ENCODE assay signal across 23 mouse cellular contexts in the genomic region with DNA sequence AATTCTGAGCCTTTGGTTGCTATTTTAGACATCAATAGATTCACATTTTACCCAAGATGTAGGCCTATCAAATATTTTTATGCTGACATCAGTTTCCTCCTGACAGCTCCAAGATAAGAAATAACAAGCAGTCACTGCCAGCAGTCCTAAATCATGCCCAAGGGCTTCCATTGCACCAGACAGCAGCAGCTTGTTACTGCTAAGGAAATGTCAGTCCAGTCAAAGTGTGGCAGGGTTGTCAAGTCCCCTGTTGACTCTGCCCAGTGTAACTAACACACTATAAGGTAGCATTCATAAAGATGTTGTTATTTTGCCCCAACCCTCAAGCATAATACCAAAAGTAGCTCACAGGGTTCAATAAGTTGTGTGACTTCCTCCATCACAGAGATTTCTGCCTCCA.
DNase-seq lines count a peak whose midpoint lies in the region; ATAC-seq and TF ChIP-seq lines count a peak whose summit lies in the region.
"Had no signal": no experiment of that assay in that cellular context is flagged by ENCODE, and none has a peak within 500 bp of the region (broad histone marks: within the 10 kb centered on the region; RNA-seq: fewer than 3 reads in every experiment).

No protein-coding gene starts in this region.

- no peaks in the 10 kb centered on the region for H3K9me3 ChIP-seq in kidney, postnatal 0 days (replicated peaks; ENCODE audit: low read length)
- H3K9me3 ChIP-seq in midbrain, embryonic 16.5 days (replicated peaks; ENCODE audit: control insufficient read depth, low read length, poor library complexity, severe bottlenecking), result no peaks in the 10 kb centered on the region
- H3K9me3 ChIP-seq in midbrain, embryonic 11.5 days (ENCODE audit: control insufficient read depth, low read length), result no peaks in the 10 kb centered on the region
- no peaks in the 10 kb centered on the region for H3K9me3 ChIP-seq in heart, embryonic 11.5 days (replicated peaks; ENCODE audit: control insufficient read depth, low read length)
- H3K9me3 ChIP-seq: embryonic facial prominence, embryonic 15.5 days; forebrain, embryonic 10.5 days; hindbrain, embryonic 13.5 days had no signal

- no peak for TF ChIP-seq POLR2A in brain, embryonic 14.5 days (IDR thresholded peaks at IDR 0.05; ENCODE audit: borderline replicate concordance, extremely low read depth, insufficient read depth, insufficient read length, poor library complexity, severe bottlenecking)

- H3K36me3 ChIP-seq in kidney, postnatal 0 days (ENCODE audit: insufficient read depth, low read length), result no peaks in the 10 kb centered on the region
- H3K36me3 ChIP-seq in midbrain, embryonic 16.5 days (ENCODE audit: control insufficient read depth, insufficient read depth, low read length), result no peaks in the 10 kb centered on the region
- no peaks in the 10 kb centered on the region for H3K36me3 ChIP-seq in midbrain, embryonic 11.5 days (ENCODE audit: control insufficient read depth, insufficient read depth, low read length)
- H3K36me3 ChIP-seq in heart, embryonic 11.5 days (ENCODE audit: control insufficient read depth, insufficient read depth, low read length), result no peaks in the 10 kb centered on the region
- H3K36me3 ChIP-seq: embryonic facial prominence, embryonic 15.5 days; forebrain, embryonic 10.5 days; hindbrain, embryonic 13.5 days had no signal

- no peak overlapping the region for H3K4me3 ChIP-seq in kidney, postnatal 0 days (replicated peaks; ENCODE audit: low read depth, low read length)
- no peak overlapping the region for H3K4me3 ChIP-seq in midbrain, embryonic 16.5 days (ENCODE audit: low read depth, low read length)
- H3K4me3 ChIP-seq in midbrain, embryonic 11.5 days (ENCODE audit: low read depth, low read length), result no peak overlapping the region
- H3K4me3 ChIP-seq in heart, embryonic 11.5 days (ENCODE audit: low read depth, low read length), result no peak overlapping the region
- H3K4me3 ChIP-seq: embryonic facial prominence, embryonic 15.5 days; erythroblast, embryonic 14.5 days; forebrain, embryonic 10.5 days; hindbrain, embryonic 13.5 days had no signal

- no peak overlapping the region for H3K4me2 ChIP-seq in kidney, postnatal 0 days (ENCODE audit: low read length)
- H3K4me2 ChIP-seq in midbrain, embryonic 16.5 days (ENCODE audit: low read length), result no peak overlapping the region
- no peak overlapping the region for H3K4me2 ChIP-seq in midbrain, embryonic 11.5 days
- no peak overlapping the region for H3K4me2 ChIP-seq in heart, embryonic 11.5 days
- H3K4me2 ChIP-seq: embryonic facial prominence, embryonic 15.5 days; hindbrain, embryonic 13.5 days had no signal

- no peak for ATAC-seq in kidney, postnatal 0 days (replicated peaks; ENCODE audit: low FRiP score, low read depth)
- ATAC-seq in midbrain, embryonic 16.5 days, result peak; percentile 62; the same call in 1 of the 2 replicates
- no peak for ATAC-seq in midbrain, embryonic 11.5 days (ENCODE audit: low FRiP score)
- ATAC-seq in heart, embryonic 11.5 days (replicated peaks; ENCODE audit: insufficient number of reproducible peaks, low FRiP score, low TSS enrichment), result no peak
- ATAC-seq: activated CD4-positive, CD25-positive, alpha-beta regulatory T cell, adult 4 months; forebrain, embryonic 14.5 days; hindbrain, postnatal 0 days; Patski had no signal

- H3K4me1 ChIP-seq in kidney, postnatal 0 days (replicated peaks; ENCODE audit: insufficient read depth, low read length), result 0 out of 2 replicates have a peak, but pooled peaks cover 3% of the 10 kb centered on the region
- H3K4me1 ChIP-seq in midbrain, embryonic 16.5 days (ENCODE audit: control insufficient read depth, insufficient read depth, low read length), result no peaks in the 10 kb centered on the region; the same call in 1 of the 2 replicates
- H3K4me1 ChIP-seq in midbrain, embryonic 11.5 days (ENCODE audit: control insufficient read depth, insufficient read depth, low read length), result 0 out of 2 replicates have a peak, but pooled peaks cover 2% of the 10 kb centered on the region
- H3K4me1 ChIP-seq in heart, embryonic 11.5 days (ENCODE audit: control insufficient read depth, insufficient read depth, low read length), result no peaks in the 10 kb centered on the region

- H3K27me3 ChIP-seq in kidney, postnatal 0 days (ENCODE audit: insufficient read depth, low read length), result no peaks in the 10 kb centered on the region
- no peaks in the 10 kb centered on the region for H3K27me3 ChIP-seq in midbrain, embryonic 16.5 days (ENCODE audit: control insufficient read depth, insufficient read depth, low read depth, low read length)
- no peaks in the 10 kb centered on the region; the same call in 1 of the 2 replicates for H3K27me3 ChIP-seq in midbrain, embryonic 11.5 days (ENCODE audit: control insufficient read depth, insufficient read depth, low read length)
- no peaks in the 10 kb centered on the region for H3K27me3 ChIP-seq in heart, embryonic 11.5 days (ENCODE audit: control insufficient read depth, insufficient read depth, low read length)
- H3K27me3 ChIP-seq: embryonic facial prominence, embryonic 15.5 days; hindbrain, embryonic 13.5 days; Patski had no signal

- no peak overlapping the region for H3K9ac ChIP-seq in kidney, postnatal 0 days (ENCODE audit: low read depth, low read length)
- no peak overlapping the region for H3K9ac ChIP-seq in midbrain, embryonic 16.5 days (ENCODE audit: low read depth, low read length)
- no peak overlapping the region for H3K9ac ChIP-seq in midbrain, embryonic 11.5 days (ENCODE audit: low read length)
- no peak overlapping the region for H3K9ac ChIP-seq in heart, embryonic 11.5 days (ENCODE audit: low read depth, low read length)
- H3K9ac ChIP-seq: embryonic facial prominence, embryonic 15.5 days; hindbrain, embryonic 13.5 days had no signal

- peak overlapping the region; percentile 13; the same call in 1 of the 2 replicates for H3K27ac ChIP-seq in kidney, postnatal 0 days
- no peak overlapping the region for H3K27ac ChIP-seq in midbrain, embryonic 16.5 days (ENCODE audit: low read length)
- H3K27ac ChIP-seq in midbrain, embryonic 11.5 days (ENCODE audit: low read depth, low read length), result no peak overlapping the region
- H3K27ac ChIP-seq in heart, embryonic 11.5 days (ENCODE audit: low read depth, low read length), result no peak overlapping the region
- H3K27ac ChIP-seq: embryonic facial prominence, embryonic 15.5 days; forebrain, embryonic 10.5 days; hindbrain, embryonic 13.5 days; hindbrain, postnatal 0 days had no signal

- no peak for TF ChIP-seq CTCF in kidney, postnatal 0 days (IDR thresholded peaks at IDR 0.05; ENCODE audit: low read depth)
- no peak for TF ChIP-seq CTCF in brain, embryonic 14.5 days (IDR thresholded peaks at IDR 0.05; ENCODE audit: borderline replicate concordance, extremely low read depth, insufficient read depth, insufficient read length)

- DNase-seq in adrenal gland, adult 2 months, result peak; percentile 10
- no peak for DNase-seq in adrenal gland, postnatal 4 days (ENCODE audit: low spot score in 2 of 2)
- no peak for DNase-seq in kidney, postnatal 0 days (ENCODE audit: low spot score)
- no peak for DNase-seq in kidney, adult 8-10 months
- no peak for DNase-seq in midbrain, embryonic 11.5 days (ENCODE audit: low spot score, missing footprints)
- peak; percentile 58 for DNase-seq in brain, embryonic 14.5 days (ENCODE audit: low read depth)
- DNase-seq: cerebellum, adult 18-20 months; cerebellum, postnatal 14 days; embryo, embryonic 11 days; gastrocnemius, postnatal 36 days; heart, adult 11 months; heart, postnatal 10 days; heart, postnatal 4 days had no signal

Comparison
In these comparisons a context has a peak if more than half of its experiments do, and no peak if none do; other contexts are left out.
1. DNase-seq: peak in adrenal gland, adult 2 months (single experiment) and brain, embryonic 14.5 days (single experiment); none in adrenal gland, postnatal 4 days (0 of 2), kidney, postnatal 0 days (single experiment), kidney, adult 8-10 months (0 of 2) and midbrain, embryonic 11.5 days (single experiment).